Mouse (Mus musculus) lung, embryonic 14.5 days (tissue): ENCODE data around the gene Rpl31. TPM values are rescaled to one million over a fixed set of nuclear protein-coding genes. Genes with fewer than 3 reads are reported as not detected.

Experiments
- ATAC-seq: fragments of 200-750 bp; cut with Nextera tagmentation; 2 replicates; pipeline ENCODE4 v1.8.0; 2017; ENCODE audit warnings: mild to moderate bottlenecking, moderate TSS enrichment, moderate library complexity; ENCODE audit not compliant: insufficient read depth
- DNase-seq: peaks from one replicate; pipeline ENCODE4 v3.0.0-alpha.2; 2015
- H3K27ac ChIP-seq: fragments of 300-500 bp; sonication (generic); 2 replicates; pipeline ENCODE4 v1.5.1; 2014; ENCODE audit warnings: low read depth, mild to moderate bottlenecking, moderate library complexity
- H3K27me3 ChIP-seq: fragments of 300-500 bp; sonication (generic); 2 replicates; pipeline ENCODE4 v1.6.1; 2014; ENCODE audit warnings: low read length, control low read depth; ENCODE audit not compliant: insufficient read depth
- H3K36me3 ChIP-seq: fragments of 300-500 bp; sonication (generic); 2 replicates; pipeline ENCODE4 v1.6.1; 2014; ENCODE audit warnings: control low read depth; ENCODE audit not compliant: insufficient read depth
- H3K4me1 ChIP-seq: fragments of 300-500 bp; sonication (generic); 2 replicates; pipeline ENCODE4 v1.6.1; 2014; ENCODE audit warnings: antibody characterized with exemption, control low read depth; ENCODE audit not compliant: insufficient read depth
- H3K4me2 ChIP-seq: fragments of 300-500 bp; sonication (generic); 2 replicates; pipeline ENCODE4 v1.6.1; 2014; ENCODE audit warnings: mild to moderate bottlenecking
- H3K4me3 ChIP-seq: fragments of 300-500 bp; sonication (generic); 2 replicates; pipeline ENCODE4 v1.5.1; 2014; ENCODE audit warnings: low read depth, low read length
- H3K9ac ChIP-seq: fragments of 300-500 bp; sonication (generic); 2 replicates; pipeline ENCODE4 v1.6.1; 2014
- H3K9me3 ChIP-seq: fragments of 300-500 bp; sonication (generic); 2 replicates; pipeline ENCODE4 v1.6.1; 2016; ENCODE audit warnings: low read depth, low read length, control low read depth
- CTCF ChIP-seq: IDR thresholded peaks from 2 replicates; pipeline ENCODE4 v1.5.1; 2016; ENCODE audit warnings: antibody characterized with exemption, low read depth
- WGBS: fragments of 180-500 bp; shearing (Covaris S2); extraction: QIAGEN DNeasy Blood & Tissue Kit; methylation state at CpG from one replicate; pipeline ENCODE4 v1.1.7; 2014; 5-methylcytosine and 5-hydroxymethylcytosine counted together
- polyA plus RNA-seq: library from polyadenylated mRNA; unstranded; fragments of >200 nt; fragmentation: Nextera tagmentation; extraction: Ambion mirVana; gene quantifications from 2 replicates; pipeline ENCODE4 v1.2.1, GENCODE M21; 2014

The Rpl31 gene
- polyA plus RNA-seq, 1 experiment from 2014 or later = 719 TPM

DNA sequence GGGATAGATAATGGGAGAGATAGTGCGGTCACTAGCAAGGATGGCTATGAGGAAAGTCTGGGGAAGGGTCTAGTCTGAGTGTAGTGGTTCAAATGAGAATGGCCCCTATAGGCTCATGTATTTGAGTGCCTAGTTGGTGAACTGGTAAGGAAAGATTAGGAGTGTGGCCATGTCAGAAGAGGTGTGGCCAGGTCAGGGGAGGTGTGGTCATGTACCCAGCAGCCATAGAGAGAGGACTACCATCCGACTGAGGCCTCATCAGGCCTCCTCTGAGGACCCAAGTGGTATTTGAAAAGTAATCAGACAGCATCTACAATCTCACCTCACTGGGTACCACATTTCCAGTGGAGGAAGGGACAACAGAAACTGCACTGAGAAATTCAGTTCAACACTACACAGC, 20.5 kb downstream of the Rpl31 start:
- Histone ChIP-seq H3K27me3 (no peaks in the 10 kb centered on the region), H3K4me2 (no peak overlapping the region), H3K9ac (no peak overlapping the region), H3K27ac (no peak overlapping the region), H3K36me3 (no peaks in the 10 kb centered on the region), H3K4me3 (no peak overlapping the region), H3K9me3 (no peaks in the 10 kb centered on the region), H3K4me1 (no peaks in the 10 kb centered on the region)
- DNase-seq (no peak), ATAC-seq (no peak)
- 85% methylated on average over 2 of the region's 2 CpGs for WGBS
- no peak for TF ChIP-seq CTCF

DNA sequence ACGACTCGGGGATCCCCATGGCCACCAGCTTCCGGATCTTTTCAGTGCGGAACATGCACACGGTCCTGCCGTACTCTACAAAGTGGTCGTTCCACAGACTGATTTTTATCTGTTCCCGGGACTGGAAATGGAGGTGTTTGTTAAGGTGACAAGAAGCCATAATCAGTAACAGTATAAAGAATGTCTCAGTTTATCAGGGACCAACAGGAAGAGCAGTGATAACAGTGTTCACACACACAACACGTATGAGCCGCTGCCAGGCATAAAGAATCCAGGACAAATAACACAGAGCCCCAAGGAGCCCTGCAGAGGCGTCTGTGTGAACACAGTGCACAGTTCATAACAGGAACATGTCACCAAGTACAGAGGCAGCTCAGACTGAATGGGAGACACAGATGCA, 21.7 kb downstream of the Rpl31 start:
- no peaks in the 10 kb centered on the region for H3K9me3 ChIP-seq
- ATAC-seq (no peak), DNase-seq (no peak)
- 71% methylated on average over 11 of the region's 11 CpGs for WGBS
- H3K4me1 ChIP-seq = peaks cover 4% of the 10 kb centered on the region; the same call in 1 of the 2 replicates
- H3K27ac ChIP-seq = no peak overlapping the region
- no peaks in the 10 kb centered on the region for H3K36me3 ChIP-seq
- TF ChIP-seq CTCF = no peak
- no peak overlapping the region for H3K4me3 ChIP-seq
- no peak overlapping the region for H3K9ac ChIP-seq
- no peaks in the 10 kb centered on the region for H3K27me3 ChIP-seq
- no peak overlapping the region for H3K4me2 ChIP-seq

DNA sequence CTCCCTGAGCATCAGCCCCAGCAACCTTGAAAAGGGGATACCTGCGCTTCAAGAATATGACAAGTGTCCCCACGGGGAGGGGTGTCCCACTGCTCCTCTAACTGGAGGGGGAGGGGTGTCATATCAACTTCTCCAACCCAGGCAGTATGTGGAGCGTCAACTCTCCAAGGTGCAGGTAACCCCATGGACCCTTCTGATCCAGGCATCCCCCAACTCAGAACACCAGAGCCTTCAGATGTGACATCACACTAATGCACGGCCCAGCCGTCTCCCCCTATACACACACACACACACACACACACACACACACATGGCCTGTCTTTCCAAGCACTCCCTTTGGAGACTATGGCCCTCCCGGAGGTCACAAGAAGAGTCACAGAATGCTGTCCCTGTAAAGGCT, 24.0 kb downstream of the Rpl31 start:
- no peak for TF ChIP-seq CTCF
- no peak for ATAC-seq
- 84% methylated on average over 6 of the region's 6 CpGs for WGBS

DNA sequence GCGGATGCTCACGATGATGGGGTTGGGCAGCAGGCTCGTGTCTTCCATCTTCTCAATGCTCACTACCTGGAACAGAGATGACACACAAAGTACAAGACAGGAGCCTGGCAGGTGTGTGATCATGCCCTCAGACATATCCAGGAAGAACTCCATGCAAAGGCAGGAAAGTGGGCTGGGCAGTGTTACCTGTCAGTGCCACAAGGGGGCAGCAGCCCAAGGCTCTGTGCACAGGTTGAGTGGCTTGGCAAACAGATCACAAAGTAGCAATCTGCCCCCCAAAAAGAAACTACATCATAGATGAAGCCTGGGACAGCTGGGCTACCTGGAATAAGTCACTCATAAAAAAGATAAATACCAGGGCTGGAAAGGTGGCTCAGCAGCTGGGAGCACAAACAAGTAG, 24.5 kb downstream of the Rpl31 start:
- no peak overlapping the region for H3K9ac ChIP-seq
- DNase-seq (peak; percentile 87), ATAC-seq (peak; percentile 17; the same call in 1 of the 2 replicates)
- no peaks in the 10 kb centered on the region for H3K9me3 ChIP-seq
- peaks cover 6% of the 10 kb centered on the region; the same call in 1 of the 2 replicates for H3K4me1 ChIP-seq
- WGBS = 54% methylated on average over 3 of the region's 3 CpGs
- TF ChIP-seq CTCF = peak; percentile 95
- no peak overlapping the region for H3K27ac ChIP-seq
- no peaks in the 10 kb centered on the region for H3K27me3 ChIP-seq
- no peaks in the 10 kb centered on the region for H3K36me3 ChIP-seq
- H3K4me3 ChIP-seq = no peak overlapping the region
- H3K4me2 ChIP-seq = no peak overlapping the region

More for the DNA sequence above, 24.0 kb downstream of the Rpl31 start:
- DNase-seq = no peak
- Histone ChIP-seq H3K27ac (no peak overlapping the region), H3K9ac (no peak overlapping the region), H3K4me3 (no peak overlapping the region), H3K36me3 (no peaks in the 10 kb centered on the region), H3K9me3 (no peaks in the 10 kb centered on the region), H3K27me3 (no peaks in the 10 kb centered on the region), H3K4me1 (peaks cover 6% of the 10 kb centered on the region; the same call in 1 of the 2 replicates), H3K4me2 (no peak overlapping the region)

DNA sequence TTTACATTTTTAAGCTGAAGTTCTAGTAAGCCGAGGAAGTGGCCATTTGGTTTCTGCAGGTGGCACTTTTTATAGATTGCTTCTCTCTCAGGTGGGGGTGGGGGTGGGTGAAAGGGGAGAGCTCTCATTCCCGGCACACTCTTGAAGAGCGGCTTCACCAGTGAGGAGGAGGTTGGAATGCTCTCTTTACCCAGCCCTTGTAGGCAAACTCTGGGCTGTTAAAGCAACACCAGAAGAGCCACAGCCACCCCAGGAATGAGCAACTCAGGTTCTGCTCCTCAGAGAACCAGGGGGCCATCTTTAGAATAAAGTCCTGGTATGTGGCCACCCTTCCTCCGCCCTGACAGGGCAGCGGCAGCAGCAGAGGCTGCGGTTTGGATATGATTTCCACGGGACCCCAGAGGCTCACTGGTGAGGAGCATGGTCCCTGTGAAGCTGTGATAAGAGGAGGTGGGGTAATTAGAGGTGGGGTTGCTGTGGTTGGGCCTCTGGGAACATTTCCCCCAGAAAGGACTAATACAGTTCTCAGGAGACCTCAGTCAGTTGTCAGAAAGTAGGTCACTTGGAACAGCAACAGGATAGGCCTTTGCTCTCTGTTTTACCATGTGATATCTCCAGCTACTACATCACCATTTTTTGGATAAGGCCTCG, 25.7 kb downstream of the Rpl31 start:
- H3K27ac ChIP-seq = peak overlapping the region; percentile 76
- peak; percentile 59; the same call in 1 of the 2 replicates for ATAC-seq
- whole genome bisulfite sequencing = 63% methylated on average over 8 of the region's 8 CpGs
- H3K4me1 ChIP-seq = peaks cover 6% of the 10 kb centered on the region; the same call in 1 of the 2 replicates
- no peaks in the 10 kb centered on the region for H3K36me3 ChIP-seq
- DNase-seq = peak; percentile 41
- H3K9ac ChIP-seq = no peak overlapping the region
- peaks cover 4% of the 10 kb centered on the region; the same call in 1 of the 2 replicates for H3K9me3 ChIP-seq
- no peak for TF ChIP-seq CTCF
- no peak overlapping the region for H3K4me2 ChIP-seq
- H3K4me3 ChIP-seq = no peak overlapping the region
- no peaks in the 10 kb centered on the region for H3K27me3 ChIP-seq

DNA sequence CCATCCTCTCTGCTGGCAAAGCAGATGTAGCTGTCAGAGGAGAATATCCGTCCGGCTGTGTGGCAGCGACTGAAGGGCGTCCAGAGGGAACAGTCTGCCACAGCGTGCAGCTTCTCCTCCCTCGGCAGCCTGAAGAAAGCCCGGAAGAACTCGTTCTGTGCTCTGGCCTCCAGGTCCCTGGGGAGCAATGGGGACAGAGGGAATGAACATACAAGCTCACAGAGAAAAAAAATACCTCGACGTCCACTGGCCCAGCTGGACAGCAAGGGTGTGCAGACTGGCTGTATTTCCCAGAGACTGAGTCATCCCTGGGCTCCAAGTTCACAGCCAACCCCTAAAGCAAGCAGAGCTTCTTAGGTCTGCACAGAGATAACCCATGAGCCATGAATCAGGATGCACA, 26.5 kb downstream of the Rpl31 start:
- ATAC-seq (no peak), DNase-seq (no peak)
- Histone ChIP-seq H3K9ac (no peak overlapping the region), H3K4me2 (no peak overlapping the region), H3K9me3 (peaks cover 4% of the 10 kb centered on the region; the same call in 1 of the 2 replicates), H3K27ac (peak overlapping the region; percentile 76), H3K36me3 (no peaks in the 10 kb centered on the region), H3K4me3 (no peak overlapping the region), H3K27me3 (no peaks in the 10 kb centered on the region), H3K4me1 (peaks cover 6% of the 10 kb centered on the region; the same call in 1 of the 2 replicates)
- no peak for TF ChIP-seq CTCF
- 49% methylated on average over 10 of the region's 10 CpGs for WGBS

DNA sequence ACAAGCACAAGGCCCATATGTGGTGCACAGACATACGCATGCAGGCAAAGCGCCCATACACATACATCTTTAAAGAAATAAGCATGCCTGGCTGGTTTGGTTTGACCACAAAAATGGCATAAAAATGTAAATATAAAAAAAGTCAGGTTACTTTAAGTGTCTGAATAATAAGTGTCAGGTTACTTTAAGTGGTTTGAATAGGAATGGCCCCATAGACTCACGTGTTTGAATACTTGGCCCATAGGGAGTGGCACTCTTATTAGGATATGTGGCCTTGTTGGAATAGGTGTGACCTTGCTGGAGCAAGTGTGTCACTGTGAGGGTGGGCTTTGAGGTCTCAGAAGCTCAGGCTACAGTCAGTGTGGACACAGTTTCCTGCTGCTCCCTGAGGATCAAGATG, 27.0 kb downstream of the Rpl31 start:
- DNase-seq = no peak
- WGBS = 70% methylated on average over 3 of the region's 3 CpGs
- Histone ChIP-seq H3K9me3 (peaks cover 4% of the 10 kb centered on the region; the same call in 1 of the 2 replicates), H3K27ac (peak overlapping the region; percentile 76; the same call in 1 of the 2 replicates), H3K4me3 (no peak overlapping the region), H3K4me2 (no peak overlapping the region), H3K9ac (no peak overlapping the region), H3K36me3 (no peaks in the 10 kb centered on the region), H3K4me1 (peaks cover 6% of the 10 kb centered on the region; the same call in 1 of the 2 replicates), H3K27me3 (no peaks in the 10 kb centered on the region)
- no peak for TF ChIP-seq CTCF
- ATAC-seq = no peak; the same call in 1 of the 2 replicates
